Mouse (Mus musculus) ES-E14 (cell line): ENCODE measurements around the gene Vdac2. TPM values are rescaled to one million over a fixed set of nuclear protein-coding genes. Genes with fewer than 3 reads are reported as not detected.

ENCODE experiments used
- DNase-seq: peaks from one replicate; pipeline ENCODE4 v3.0.0-alpha.2; 2013; ENCODE audit warnings: low read depth, low spot score
- H3K27ac ChIP-seq: 2 replicates; pipeline ENCODE4 v1.5.1; 2012; ENCODE audit warnings: low read depth, mild to moderate bottlenecking, low read length, moderate library complexity, mixed read lengths; ENCODE audit not compliant: poor library complexity, insufficient read depth, severe bottlenecking
- H3K36me3 ChIP-seq: 2 replicates; pipeline ENCODE4 v1.6.1; 2012; ENCODE audit warnings: mild to moderate bottlenecking, low read length, moderate library complexity, mixed read lengths; ENCODE audit not compliant: control insufficient read depth, poor library complexity, insufficient read depth, severe bottlenecking
- H3K4me1 ChIP-seq, 2 experiments: fragments of 150-350 bp in 1 of 2; sonication (generic) in 1 of 2; 2 replicates each; pipeline ENCODE4 v1.6.1; 2012; ENCODE audit warnings: low read length in 2 of 2, mild to moderate bottlenecking in 1 of 2, mixed read lengths in 1 of 2; ENCODE audit not compliant: control insufficient read depth in 2 of 2, insufficient read depth in 2 of 2, poor library complexity in 1 of 2
- H3K4me3 ChIP-seq, 2 experiments: fragments of 150-350 bp in 1 of 2; sonication (generic) in 1 of 2; 2 replicates each; pipeline ENCODE4 v1.5.1; 2012; ENCODE audit warnings: low read length in 2 of 2, low read depth in 1 of 2, mild to moderate bottlenecking in 1 of 2, mixed read lengths in 1 of 2; ENCODE audit not compliant: insufficient read depth in 1 of 2, poor library complexity in 1 of 2, severe bottlenecking in 1 of 2
- H3K9ac ChIP-seq: 2 replicates; pipeline ENCODE4 v1.6.1; 2012; ENCODE audit warnings: low read depth, mild to moderate bottlenecking, low read length, mixed read lengths; ENCODE audit not compliant: poor library complexity, insufficient read depth, severe bottlenecking
- H3K9me3 ChIP-seq: fragments of 150-350 bp; sonication (generic); 2 replicates; pipeline ENCODE4 v1.6.1; 2012; ENCODE audit warnings: low read depth, mild to moderate bottlenecking, low read length; ENCODE audit not compliant: control insufficient read depth, insufficient read depth
- CHD2 ChIP-seq: IDR thresholded peaks from 2 replicates; pipeline ENCODE4 v1.6.1; 2014; ENCODE audit warnings: mild to moderate bottlenecking, low read depth, low read length, inconsistent platforms
- HCFC1 ChIP-seq: IDR thresholded peaks from 2 replicates; pipeline ENCODE4 v1.6.1; 2012; ENCODE audit warnings: low read length, inconsistent platforms, borderline replicate concordance; ENCODE audit not compliant: insufficient read depth
- MAFK ChIP-seq: IDR thresholded peaks from 2 replicates; pipeline ENCODE4 v1.6.1; 2014; ENCODE audit warnings: mild to moderate bottlenecking, low read depth, low read length, inconsistent platforms; ENCODE audit not compliant: insufficient read depth
- ZC3H11A ChIP-seq: IDR thresholded peaks from 2 replicates; pipeline ENCODE4 v1.6.1; 2012; ENCODE audit warnings: low read depth, mild to moderate bottlenecking, inconsistent platforms, low read length, borderline replicate concordance
- ZNF384 ChIP-seq: IDR thresholded peaks from 2 replicates; pipeline ENCODE4 v1.6.1; 2012; ENCODE audit warnings: low read depth, low read length, inconsistent platforms
- in situ Hi-C, 2 experiments: fragments of 600-800 bp; cut with MboI; formaldehyde crosslinking; loops; one replicate each; pipeline ENCODE4 v1.15.1; 2025; ENCODE audit warnings: low sequenced_read_pairs in 2 of 2, inconsistent platforms in 1 of 2; ENCODE audit not compliant: unreplicated experiment in 2 of 2
- total RNA-seq: library from RNA; depleted of rRNA; stranded (reverse); fragments of 300-350 nt; gene quantifications from 2 replicates; pipeline ENCODE4 v1.2.3, GENCODE M21; 2012

The Vdac2 gene
- total RNA-seq, 1 experiment = 305 TPM

- no peak for DNase-seq
- Histone ChIP-seq H3K9me3 (no peaks in the 10 kb centered on the region), H3K27ac (no peak overlapping the region), H3K4me1 (peaks cover 0 to 2% of the 10 kb centered on the region in 2 experiments; a peak in 1 of 4 replicates), H3K9ac (no peak overlapping the region), H3K36me3 (peaks cover 2% of the 10 kb centered on the region; the same call in 1 of the 2 replicates), H3K4me3 (no peak overlapping the region)
- in situ Hi-C loops = no loop called here
- TF ChIP-seq ZC3H11A (no peak), HCFC1 (no peak), MAFK (no peak), ZNF384 (no peak), CHD2 (no peak)
Observed at GRCm38 (mm10) chr14:21790585-21791251, 34.3 kb upstream of the Vdac2 start.

- in situ Hi-C loops = no loop called here
Observed at GRCm38 (mm10) chr14:21791722-21792121, 33.3 kb upstream of the Vdac2 start.

GRCm38 (mm10) chr14:21792250-21792649, 32.8 kb upstream of the Vdac2 start:
- Histone ChIP-seq H3K9ac (no peak overlapping the region), H3K9me3 (no peaks in the 10 kb centered on the region), H3K27ac (no peak overlapping the region), H3K36me3 (peaks cover 2% of the 10 kb centered on the region; the same call in 1 of the 2 replicates), H3K4me1 (no peaks in the 10 kb centered on the region), H3K4me3 (no peak overlapping the region)
- in situ Hi-C loops = no loop called here
- no peak for TF ChIP-seq HCFC1
- no peak for DNase-seq

More at GRCm38 (mm10) chr14:21791722-21792121, 33.3 kb upstream of the Vdac2 start:
- Histone ChIP-seq H3K36me3 (peaks cover 2% of the 10 kb centered on the region; the same call in 1 of the 2 replicates), H3K9ac (no peak overlapping the region), H3K4me3 (no peak overlapping the region), H3K27ac (no peak overlapping the region), H3K9me3 (no peaks in the 10 kb centered on the region), H3K4me1 (peaks cover 0 to under 1% of the 10 kb centered on the region in 2 experiments; a peak in 1 of 4 replicates)
- DNase-seq = no peak
- TF ChIP-seq ZC3H11A = no peak

GRCm38 (mm10) chr14:21800641-21801040, 24.4 kb upstream of the Vdac2 start:
- in situ Hi-C loops = no loop called here
- no peak for DNase-seq
- Histone ChIP-seq H3K4me3 (no peak overlapping the region), H3K9ac (no peak overlapping the region), H3K9me3 (no peaks in the 10 kb centered on the region), H3K4me1 (no peaks in the 10 kb centered on the region), H3K36me3 (no peaks in the 10 kb centered on the region; the same call in 1 of the 2 replicates), H3K27ac (no peak overlapping the region)
- TF ChIP-seq ZC3H11A (no peak), CHD2 (no peak), HCFC1 (no peak), ZNF384 (no peak), MAFK (no peak)

GRCm38 (mm10) chr14:21801624-21802023, 23.4 kb upstream of the Vdac2 start:
- Histone ChIP-seq H3K36me3 (no peaks in the 10 kb centered on the region; the same call in 1 of the 2 replicates), H3K27ac (no peak overlapping the region), H3K4me3 (no peak overlapping the region), H3K9me3 (no peaks in the 10 kb centered on the region), H3K4me1 (no peaks in the 10 kb centered on the region), H3K9ac (no peak overlapping the region)
- TF ChIP-seq ZC3H11A = no peak
- no peak for TF ChIP-seq HCFC1
- TF ChIP-seq CHD2 = no peak
- TF ChIP-seq ZNF384 = no peak
- no peak for TF ChIP-seq MAFK
- in situ Hi-C loops = no loop called here
- DNase-seq = no peak
